Mouse (Mus musculus) G1E (cell line): ENCODE measurements around the gene Anapc7.

Experiments
- CTCF ChIP-seq: IDR thresholded peaks from 2 replicates; pipeline ENCODE4 v1.5.1; 2012; ENCODE audit warnings: low read depth, low read length, inconsistent platforms, mixed read lengths
- POLR2AphosphoS5 ChIP-seq: IDR thresholded peaks from 2 replicates; pipeline ENCODE4 v1.6.1; 2012; ENCODE audit warnings: low read depth, low read length, inconsistent platforms; ENCODE audit not compliant: insufficient replicate concordance
- TAL1 ChIP-seq: conservative IDR thresholded peaks from 2 replicates; pipeline ENCODE4 v1.6.1; 2012; ENCODE audit warnings: low read depth, low read length, inconsistent platforms, mixed read lengths

GRCm38 (mm10) chr5:122494449-122494848, 73.0 kb downstream of the Anapc7 start:
- no peak for TF ChIP-seq POLR2AphosphoS5
- no peak for TF ChIP-seq CTCF
- no peak for TF ChIP-seq TAL1
